Mouse (Mus musculus) liver, embryonic 12.5 days (tissue): ENCODE results near the gene Atp5g2. TPM values are rescaled to one million over a fixed set of nuclear protein-coding genes. Genes with fewer than 3 reads are reported as not detected.
"Not testable (repeated sequence)": the region's sequence is repeated elsewhere in the genome, so short reads cannot be mapped to it uniquely, and the experiment has no call there.

ENCODE experiments used
- ATAC-seq: fragments of 200-750 bp; cut with Nextera tagmentation; 2 replicates; pipeline ENCODE4 v1.8.0; 2017; ENCODE audit warnings: moderate number of reproducible peaks, mild to moderate bottlenecking, moderate library complexity
- H3K27ac ChIP-seq: fragments of 300-500 bp; sonication (generic); 2 replicates; pipeline ENCODE4 v1.5.1; 2016; ENCODE audit warnings: mild to moderate bottlenecking
- H3K27me3 ChIP-seq: fragments of 300-500 bp; sonication (generic); replicated peaks from 2 replicates; pipeline ENCODE4 v1.6.1; 2016; ENCODE audit warnings: mild to moderate bottlenecking, moderate library complexity
- H3K36me3 ChIP-seq: fragments of 300-500 bp; sonication (generic); 2 replicates; pipeline ENCODE4 v1.6.1; 2016; ENCODE audit warnings: mild to moderate bottlenecking, moderate library complexity
- H3K4me1 ChIP-seq: fragments of 300-500 bp; sonication (generic); 2 replicates; pipeline ENCODE4 v1.6.1; 2016
- H3K4me2 ChIP-seq: fragments of 300-500 bp; sonication (generic); 2 replicates; pipeline ENCODE4 v1.6.1; 2016; ENCODE audit warnings: mild to moderate bottlenecking, moderate library complexity
- H3K4me3 ChIP-seq: fragments of 300-500 bp; sonication (generic); 2 replicates; pipeline ENCODE4 v1.5.1; 2016; ENCODE audit warnings: mild to moderate bottlenecking, moderate library complexity
- H3K9ac ChIP-seq: fragments of 300-500 bp; sonication (generic); 2 replicates; pipeline ENCODE4 v1.6.1; 2016; ENCODE audit warnings: mild to moderate bottlenecking, moderate library complexity
- H3K9me3 ChIP-seq: fragments of 300-500 bp; sonication (generic); replicated peaks from 2 replicates; pipeline ENCODE4 v1.6.1; 2016; ENCODE audit warnings: mild to moderate bottlenecking, moderate library complexity
- WGBS: fragments of 180-500 bp; shearing (Covaris S2); methylation state at CpG from one replicate; pipeline ENCODE4 v1.1.7; 2016; ENCODE audit not compliant: insufficient replicate concordance; 5-methylcytosine and 5-hydroxymethylcytosine counted together
- polyA plus RNA-seq: library from polyadenylated mRNA; unstranded; fragments of >200 nt; fragmentation: Nextera tagmentation; extraction: Ambion mirVana; gene quantifications from 2 replicates; pipeline ENCODE4 v1.2.1, GENCODE M21; 2016

Gene Atp5g2
- polyA plus RNA-seq, 1 experiment from 2014 or later: 39.6 TPM

- H3K36me3 ChIP-seq: peaks cover 81% of the 10 kb centered on the region
- not testable (repeated sequence) for H3K27me3 ChIP-seq, H3K4me2 ChIP-seq, H3K9ac ChIP-seq, ATAC-seq, H3K27ac ChIP-seq, H3K4me3 ChIP-seq, H3K9me3 ChIP-seq
- peaks cover 13% of the 10 kb centered on the region; the same call in 1 of the 2 replicates for H3K4me1 ChIP-seq
- WGBS: no CpG with 5 or more reads among the region's 2 CpGs
Measured at GRCm38 (mm10) chr15:102662601-102663000, 9.6 kb downstream of the Atp5g2 start.

- peaks cover 35% of the 10 kb centered on the region for H3K36me3 ChIP-seq
- H3K4me1 ChIP-seq: peaks cover 8% of the 10 kb centered on the region; the same call in 1 of the 2 replicates
- no peak overlapping the region for H3K27ac ChIP-seq
- no peak overlapping the region for H3K4me3 ChIP-seq
- ATAC-seq: no peak
- no peaks in the 10 kb centered on the region for H3K27me3 ChIP-seq
- whole genome bisulfite sequencing: 65% methylated on average over 3 of the region's 3 CpGs
- no peaks in the 10 kb centered on the region for H3K9me3 ChIP-seq
- H3K9ac ChIP-seq: no peak overlapping the region
- H3K4me2 ChIP-seq: no peak overlapping the region
Measured at GRCm38 (mm10) chr15:102657926-102658381, 14.2 kb downstream of the Atp5g2 start.

GRCm38 (mm10) chr15:102656658-102657057, 15.5 kb downstream of the Atp5g2 start:
- peaks cover 22% of the 10 kb centered on the region for H3K36me3 ChIP-seq
- no peak overlapping the region for H3K4me3 ChIP-seq
- no peaks in the 10 kb centered on the region for H3K9me3 ChIP-seq
- H3K4me1 ChIP-seq: peaks cover 8% of the 10 kb centered on the region; the same call in 1 of the 2 replicates
- WGBS: 51% methylated on average over 4 of the region's 4 CpGs
- 0 out of 2 replicates have a peak overlapping the region, but pooled peaks have one; percentile 20 for H3K27ac ChIP-seq
- H3K4me2 ChIP-seq: no peak overlapping the region
- no peak overlapping the region for H3K9ac ChIP-seq
- no peaks in the 10 kb centered on the region for H3K27me3 ChIP-seq
- ATAC-seq: no peak

GRCm38 (mm10) chr15:102651928-102652660, 20.1 kb downstream of the Atp5g2 start:
- H3K4me1 ChIP-seq, ATAC-seq, H3K36me3 ChIP-seq, H3K27me3 ChIP-seq, H3K9me3 ChIP-seq, H3K27ac ChIP-seq, H3K4me2 ChIP-seq, H3K9ac ChIP-seq, H3K4me3 ChIP-seq: not testable (repeated sequence)
- WGBS: 69% methylated on average over 9 of the region's 9 CpGs

- WGBS: 66% methylated on average over 3 of the region's 3 CpGs
Measured at GRCm38 (mm10) chr15:102651107-102651506, 21.0 kb downstream of the Atp5g2 start.

GRCm38 (mm10) chr15:102635817-102636216, 36.3 kb downstream of the Atp5g2 start:
- no peak overlapping the region for H3K4me3 ChIP-seq
- 0 out of 2 replicates have a peak, but pooled peaks cover 6% of the 10 kb centered on the region for H3K27me3 ChIP-seq
- no peak overlapping the region for H3K27ac ChIP-seq
- H3K9ac ChIP-seq: no peak overlapping the region
- H3K4me1 ChIP-seq: peaks cover 5% of the 10 kb centered on the region; the same call in 1 of the 2 replicates
- no peak overlapping the region for H3K4me2 ChIP-seq
- WGBS: 75% methylated on average over 3 of the region's 3 CpGs
- ATAC-seq: no peak
- no peaks in the 10 kb centered on the region for H3K36me3 ChIP-seq
- no peaks in the 10 kb centered on the region for H3K9me3 ChIP-seq

More at GRCm38 (mm10) chr15:102651107-102651506, 21.0 kb downstream of the Atp5g2 start:
- H3K4me3 ChIP-seq: no peak overlapping the region
- H3K4me1 ChIP-seq: no peaks in the 10 kb centered on the region
- H3K4me2 ChIP-seq: no peak overlapping the region
- ATAC-seq: no peak
- no peaks in the 10 kb centered on the region for H3K27me3 ChIP-seq
- no peak overlapping the region for H3K9ac ChIP-seq
- H3K27ac ChIP-seq: no peak overlapping the region
- no peaks in the 10 kb centered on the region for H3K36me3 ChIP-seq
- H3K9me3 ChIP-seq: no peaks in the 10 kb centered on the region

GRCm38 (mm10) chr15:102634684-102635083, 37.5 kb downstream of the Atp5g2 start:
- ATAC-seq: no peak
- Histone ChIP-seq H3K36me3 (no peaks in the 10 kb centered on the region), H3K4me3 (no peak overlapping the region), H3K9ac (no peak overlapping the region), H3K4me2 (no peak overlapping the region), H3K4me1 (peaks cover 5% of the 10 kb centered on the region; the same call in 1 of the 2 replicates), H3K27ac (no peak overlapping the region), H3K9me3 (no peaks in the 10 kb centered on the region), H3K27me3 (0 out of 2 replicates have a peak, but pooled peaks cover 4% of the 10 kb centered on the region)
- 75% methylated on average over 8 of the region's 8 CpGs for WGBS

- Histone ChIP-seq H3K4me2 (peak overlapping the region; percentile 90), H3K9me3 (no peaks in the 10 kb centered on the region), H3K4me1 (peaks cover 33% of the 10 kb centered on the region), H3K27me3 (no peaks in the 10 kb centered on the region), H3K9ac (peak overlapping the region; percentile 83), H3K36me3 (peaks cover 3% of the 10 kb centered on the region; the same call in 1 of the 2 replicates), H3K27ac (peak overlapping the region; percentile 92), H3K4me3 (peak overlapping the region; percentile 75)
- peak; percentile 10 for ATAC-seq
- WGBS: under 1% methylated on average over 18 of the region's 18 CpGs
Measured at GRCm38 (mm10) chr15:102625687-102626055, 46.5 kb downstream of the Atp5g2 start.

- WGBS: under 1% methylated on average over 51 of the region's 51 CpGs
- Histone ChIP-seq H3K4me2 (peak within 1 kb of the TSS; percentile 90), H3K9ac (peak within 1 kb of the TSS; percentile 83), H3K9me3 (no peaks in the 10 kb centered on the region), H3K4me3 (peak within 1 kb of the TSS; percentile 75), H3K36me3 (peaks cover 3% of the 10 kb centered on the region; the same call in 1 of the 2 replicates), H3K27me3 (no peaks in the 10 kb centered on the region), H3K27ac (peak within 1 kb of the TSS; percentile 92), H3K4me1 (peaks cover 33% of the 10 kb centered on the region)
- peak; percentile 99 for ATAC-seq
Measured at GRCm38 (mm10) chr15:102624970-102625686, 47.0 kb downstream of the Atp5g2 start, which contains the start of the genes Gm28047 and Atf7. Gene Gm28047 (minus strand): TSS chr15:102625067. Gene Atf7 (minus strand): TSS chr15:102625464.

- Histone ChIP-seq H3K27me3 (no peaks in the 10 kb centered on the region), H3K27ac (peak overlapping the region; percentile 92), H3K4me3 (peak overlapping the region; percentile 75), H3K4me2 (peak overlapping the region; percentile 90), H3K9me3 (no peaks in the 10 kb centered on the region), H3K4me1 (peaks cover 33% of the 10 kb centered on the region), H3K9ac (peak overlapping the region; percentile 83), H3K36me3 (peaks cover 5% of the 10 kb centered on the region; the same call in 1 of the 2 replicates)
- 3% methylated on average over 17 of the region's 17 CpGs for WGBS
- peak; percentile 1; the same call in 1 of the 2 replicates for ATAC-seq
Measured at GRCm38 (mm10) chr15:102624291-102624969, 47.7 kb downstream of the Atp5g2 start.

- no peaks in the 10 kb centered on the region for H3K27me3 ChIP-seq
- H3K9me3 ChIP-seq: no peaks in the 10 kb centered on the region
- H3K36me3 ChIP-seq: peaks cover 8% of the 10 kb centered on the region; the same call in 1 of the 2 replicates
- no peak overlapping the region for H3K27ac ChIP-seq
- WGBS: 68% methylated on average over 3 of the region's 3 CpGs
- no peak for ATAC-seq
- H3K9ac ChIP-seq: 0 out of 2 replicates have a peak overlapping the region, but pooled peaks have one; percentile 22
- peaks cover 33% of the 10 kb centered on the region for H3K4me1 ChIP-seq
- H3K4me2 ChIP-seq: peak overlapping the region; percentile 52
- H3K4me3 ChIP-seq: no peak overlapping the region
Measured at GRCm38 (mm10) chr15:102623121-102623520, 49.0 kb downstream of the Atp5g2 start.
